Mouse (Mus musculus) cortical plate, adult 2 months (tissue): Measurements from ENCODE around the gene Apopt1.

Source experiments
- CTCF ChIP-seq: fragments of 200-500 bp; IDR thresholded peaks from 2 replicates; pipeline ENCODE4 v1.5.1; 2011; ENCODE audit warnings: mild to moderate bottlenecking, control low read depth, low read length; ENCODE audit not compliant: insufficient read depth; ENCODE audit errors: extremely low read depth
- POLR2A ChIP-seq: fragments of 200-500 bp; IDR thresholded peaks from 2 replicates; pipeline ENCODE4 v1.6.1; 2011; ENCODE audit warnings: mild to moderate bottlenecking, low read length, control low read depth; ENCODE audit not compliant: insufficient read depth; ENCODE audit errors: extremely low read depth

- TF ChIP-seq POLR2A (no peak), CTCF (no peak)
These were observed 43.1 kb downstream of the Apopt1 start for GRCm38 (mm10) chr12:111756082-111756697.
